Mouse (Mus musculus) forebrain, embryonic 11.5 days (tissue): ENCODE data around the gene Foxl1. TPM values are rescaled to one million over a fixed set of nuclear protein-coding genes. Genes with fewer than 3 reads are reported as not detected.

ENCODE experiments used
- ATAC-seq: fragments of 200-750 bp; cut with Nextera tagmentation; replicated peaks from 2 replicates; pipeline ENCODE4 v1.8.0; 2017; ENCODE audit warnings: moderate TSS enrichment; ENCODE audit not compliant: low FRiP score
- DNase-seq: peaks from one replicate; pipeline ENCODE4 v3.0.0-alpha.2; 2017; ENCODE audit warnings: low spot score
- H3K27ac ChIP-seq: fragments of 300-500 bp; sonication (generic); 2 replicates; pipeline ENCODE4 v1.5.1; 2014; ENCODE audit warnings: low read depth, low read length
- H3K27me3 ChIP-seq: fragments of 300-500 bp; sonication (generic); 2 replicates; pipeline ENCODE4 v1.6.1; 2014; ENCODE audit warnings: mild to moderate bottlenecking, low read length, mixed read lengths; ENCODE audit not compliant: control insufficient read depth, insufficient read depth
- H3K36me3 ChIP-seq: fragments of 300-500 bp; sonication (generic); 2 replicates; pipeline ENCODE4 v1.6.1; 2014; ENCODE audit warnings: mild to moderate bottlenecking, low read length, moderate library complexity, mixed read lengths; ENCODE audit not compliant: control insufficient read depth, insufficient read depth
- H3K4me1 ChIP-seq: fragments of 300-500 bp; sonication (generic); replicated peaks from 2 replicates; pipeline ENCODE4 v1.6.1; 2014; ENCODE audit warnings: low read length, mixed read lengths; ENCODE audit not compliant: control insufficient read depth, insufficient read depth
- H3K4me2 ChIP-seq: fragments of 300-500 bp; sonication (generic); 2 replicates; pipeline ENCODE4 v1.6.1; 2014; ENCODE audit warnings: low read depth, mild to moderate bottlenecking, low read length, moderate library complexity, mixed read lengths; ENCODE audit not compliant: severe bottlenecking
- H3K4me3 ChIP-seq: fragments of 300-500 bp; sonication (generic); 2 replicates; pipeline ENCODE4 v1.5.1; 2014; ENCODE audit warnings: low read depth, low read length
- H3K9ac ChIP-seq: fragments of 300-500 bp; sonication (generic); 2 replicates; pipeline ENCODE4 v1.6.1; 2014; ENCODE audit warnings: low read length
- H3K9me3 ChIP-seq: fragments of 300-500 bp; sonication (generic); 2 replicates; pipeline ENCODE4 v1.6.1; 2016; ENCODE audit warnings: low read length, mixed read lengths; ENCODE audit not compliant: control insufficient read depth
- WGBS: fragments of 180-500 bp; shearing (Covaris S2); extraction: QIAGEN DNeasy Blood & Tissue Kit; methylation state at CpG from one replicate; pipeline ENCODE4 v1.1.7; 2014; 5-methylcytosine and 5-hydroxymethylcytosine counted together
- polyA plus RNA-seq: library from polyadenylated mRNA; unstranded; fragments of >200 nt; fragmentation: Nextera tagmentation; extraction: Ambion mirVana; gene quantifications from 2 replicates; pipeline ENCODE4 v1.2.1, GENCODE M21; 2014

Foxl1 gene
- polyA plus RNA-seq, 1 experiment from 2014 or later = 0.81 TPM

DNA sequence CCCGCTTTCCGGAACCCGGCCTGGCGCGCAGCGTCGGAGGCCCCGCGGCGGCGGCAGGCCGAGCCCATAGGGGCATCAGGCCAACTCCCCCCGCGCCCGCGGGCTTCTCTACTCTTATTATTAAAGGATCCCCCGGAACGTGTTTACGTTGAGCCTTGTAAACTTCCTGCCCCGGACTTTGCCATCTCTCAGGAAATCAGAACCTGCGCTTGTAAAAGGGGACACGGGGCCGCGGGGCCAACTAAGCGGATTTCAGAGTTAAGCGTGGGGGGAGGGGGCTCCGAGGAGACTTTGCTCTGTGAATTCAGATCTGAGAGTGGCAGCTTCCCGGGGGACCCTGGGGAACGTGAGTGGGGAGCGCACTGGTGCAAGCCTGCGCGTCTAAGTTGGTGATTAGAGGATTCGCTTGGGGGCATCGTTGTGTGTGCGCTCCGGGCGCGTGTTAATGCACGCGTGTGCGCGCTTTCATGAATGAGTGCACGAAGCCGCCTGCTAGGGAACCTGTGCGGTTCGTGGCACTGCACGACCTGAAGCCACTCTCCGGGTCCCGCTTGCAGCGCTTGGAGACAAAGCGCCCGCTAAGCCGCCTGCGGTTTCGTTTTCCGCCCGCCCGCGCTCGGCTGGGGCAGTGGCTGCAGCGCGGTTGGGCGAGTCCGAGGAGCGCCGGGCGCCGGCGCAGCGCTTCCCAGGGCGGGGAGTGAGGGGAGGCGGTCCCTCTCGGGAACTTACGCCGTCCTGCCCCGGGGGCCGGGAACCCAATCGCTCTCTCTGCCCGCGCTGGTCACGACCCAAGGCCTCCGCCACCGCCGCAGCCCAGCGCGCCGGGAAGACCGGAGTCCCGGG is 44.4 kb upstream of the Foxl1 start:
- peak overlapping the region; percentile 74 for H3K4me2 ChIP-seq
- no peaks in the 10 kb centered on the region for H3K9me3 ChIP-seq
- peak; percentile 54; the same call in 1 of the 2 replicates for ATAC-seq
- H3K4me3 ChIP-seq = peak overlapping the region; percentile 36
- no peak overlapping the region for H3K27ac ChIP-seq
- H3K9ac ChIP-seq = no peak overlapping the region
- H3K4me1 ChIP-seq = peaks cover 12% of the 10 kb centered on the region; the same call in 1 of the 2 replicates
- no peaks in the 10 kb centered on the region for H3K36me3 ChIP-seq
- DNase-seq = peak; percentile 82
- peaks cover 98% of the 10 kb centered on the region for H3K27me3 ChIP-seq
- under 1% methylated on average over 84 of the region's 89 CpGs for WGBS

DNA sequence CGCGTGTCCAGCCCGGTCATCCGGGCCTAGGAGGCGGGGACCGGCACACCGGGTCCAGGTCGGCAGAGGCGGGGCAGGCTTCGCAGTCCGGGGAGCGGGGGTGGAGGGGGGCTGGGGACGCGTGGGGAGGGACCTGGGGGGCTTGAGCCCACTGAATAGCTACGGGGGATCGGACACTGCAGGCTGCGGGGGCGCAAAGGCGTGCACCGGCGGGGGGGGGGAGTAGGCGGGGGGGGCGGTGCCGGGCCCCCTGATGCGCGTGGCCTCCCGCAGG is 43.9 kb upstream of the Foxl1 start:
- Histone ChIP-seq H3K27me3 (peaks cover 98% of the 10 kb centered on the region), H3K4me2 (peak overlapping the region; percentile 74), H3K4me3 (peak overlapping the region; percentile 36), H3K27ac (no peak overlapping the region), H3K36me3 (no peaks in the 10 kb centered on the region), H3K9me3 (no peaks in the 10 kb centered on the region), H3K9ac (no peak overlapping the region), H3K4me1 (peaks cover 12% of the 10 kb centered on the region; the same call in 1 of the 2 replicates)
- ATAC-seq = no peak
- 2% methylated on average over 9 of the region's 27 CpGs for WGBS
- no peak for DNase-seq

DNA sequence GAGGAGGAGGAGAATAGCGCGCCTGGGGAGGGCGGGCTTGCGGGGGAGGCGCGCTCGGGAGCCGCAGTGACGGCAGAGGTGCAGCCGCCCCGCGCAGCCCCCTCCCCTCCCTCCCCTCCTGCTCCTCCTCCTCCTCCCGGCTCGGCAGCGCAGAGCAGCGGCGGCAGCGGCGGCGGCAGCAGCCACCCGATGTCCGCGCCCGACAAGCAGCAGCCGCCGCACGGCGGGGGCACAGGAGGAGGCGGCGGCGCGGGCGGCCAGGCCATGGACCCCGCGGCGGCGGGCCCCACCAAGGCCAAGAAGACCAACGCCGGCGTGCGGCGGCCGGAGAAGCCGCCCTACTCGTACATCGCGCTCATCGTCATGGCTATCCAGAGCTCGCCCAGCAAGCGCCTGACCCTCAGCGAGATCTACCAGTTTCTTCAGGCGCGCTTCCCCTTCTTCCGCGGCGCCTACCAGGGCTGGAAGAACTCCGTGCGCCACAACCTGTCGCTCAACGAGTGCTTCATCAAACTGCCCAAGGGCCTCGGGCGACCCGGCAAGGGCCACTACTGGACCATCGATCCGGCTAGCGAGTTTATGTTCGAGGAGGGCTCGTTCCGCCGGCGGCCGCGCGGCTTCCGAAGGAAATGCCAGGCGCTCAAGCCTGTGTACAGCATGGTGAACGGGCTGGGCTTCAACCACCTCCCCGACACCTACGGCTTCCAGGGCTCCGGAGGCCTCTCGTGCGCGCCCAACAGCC is 43.4 kb upstream of the Foxl1 start, which contains the start of gene Foxf1:
TSS of gene Foxf1 (plus strand) at position 177 of the 742 bp plus-strand sequence.
- H3K9me3 ChIP-seq = no peaks in the 10 kb centered on the region
- H3K4me3 ChIP-seq = peak within 1 kb of the TSS; percentile 36
- under 1% methylated on average over 63 of the region's 83 CpGs for WGBS
- no peak within 1 kb of the TSS for H3K27ac ChIP-seq
- peaks cover 12% of the 10 kb centered on the region; the same call in 1 of the 2 replicates for H3K4me1 ChIP-seq
- no peaks in the 10 kb centered on the region for H3K36me3 ChIP-seq
- no peak within 1 kb of the TSS for H3K9ac ChIP-seq
- H3K27me3 ChIP-seq = peaks cover 98% of the 10 kb centered on the region
- DNase-seq = peak; percentile 77
- peak; percentile 44; the same call in 1 of the 2 replicates for ATAC-seq
- peak within 1 kb of the TSS; percentile 74 for H3K4me2 ChIP-seq

DNA sequence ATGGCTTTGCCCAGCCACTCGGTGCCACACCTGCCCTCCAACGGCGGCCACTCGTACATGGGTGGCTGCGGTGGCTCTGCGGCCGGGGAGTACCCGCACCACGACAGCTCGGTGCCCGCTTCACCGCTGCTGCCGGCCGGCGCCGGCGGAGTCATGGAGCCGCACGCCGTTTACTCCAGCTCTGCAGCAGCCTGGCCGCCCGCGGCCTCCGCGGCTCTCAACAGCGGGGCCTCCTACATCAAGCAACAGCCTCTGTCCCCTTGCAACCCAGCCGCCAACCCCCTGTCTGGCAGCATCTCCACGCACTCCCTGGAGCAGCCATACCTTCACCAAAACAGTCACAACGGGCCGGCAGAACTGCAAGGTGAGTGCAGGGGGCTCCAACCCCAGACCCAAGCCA is 42.7 kb upstream of the Foxl1 start:
- no peaks in the 10 kb centered on the region for H3K36me3 ChIP-seq
- peaks cover 12% of the 10 kb centered on the region; the same call in 1 of the 2 replicates for H3K4me1 ChIP-seq
- H3K4me2 ChIP-seq = peak overlapping the region; percentile 74; the same call in 1 of the 2 replicates
- no peak for DNase-seq
- no peak overlapping the region for H3K27ac ChIP-seq
- no peak for ATAC-seq
- H3K4me3 ChIP-seq = peak overlapping the region; percentile 36
- H3K9ac ChIP-seq = no peak overlapping the region
- peaks cover 98% of the 10 kb centered on the region for H3K27me3 ChIP-seq
- no peaks in the 10 kb centered on the region for H3K9me3 ChIP-seq
- WGBS = under 1% methylated on average over 30 of the region's 30 CpGs

DNA sequence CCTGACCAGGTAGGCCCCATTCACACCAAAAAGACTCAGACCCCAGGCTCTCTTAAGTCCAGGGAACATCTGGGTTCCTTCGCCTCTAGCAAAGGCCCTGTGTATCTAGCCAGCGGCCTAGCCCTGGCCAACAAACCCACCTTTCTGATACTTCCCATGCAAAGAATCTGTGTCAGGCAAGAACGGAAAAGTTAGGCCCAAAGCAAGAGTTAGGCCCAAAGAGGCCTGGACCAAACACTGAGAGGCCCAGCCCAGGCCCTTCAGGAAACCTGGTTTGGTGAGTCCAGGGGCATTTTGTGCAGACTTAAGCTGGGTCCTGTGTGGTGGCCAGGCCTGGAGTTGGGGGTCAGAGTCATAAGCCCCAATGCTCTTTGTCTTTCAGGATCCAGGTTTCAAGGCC is 42.2 kb upstream of the Foxl1 start:
- no peak overlapping the region for H3K4me2 ChIP-seq
- no peak for ATAC-seq
- H3K4me1 ChIP-seq = peaks cover 12% of the 10 kb centered on the region; the same call in 1 of the 2 replicates

DNA sequence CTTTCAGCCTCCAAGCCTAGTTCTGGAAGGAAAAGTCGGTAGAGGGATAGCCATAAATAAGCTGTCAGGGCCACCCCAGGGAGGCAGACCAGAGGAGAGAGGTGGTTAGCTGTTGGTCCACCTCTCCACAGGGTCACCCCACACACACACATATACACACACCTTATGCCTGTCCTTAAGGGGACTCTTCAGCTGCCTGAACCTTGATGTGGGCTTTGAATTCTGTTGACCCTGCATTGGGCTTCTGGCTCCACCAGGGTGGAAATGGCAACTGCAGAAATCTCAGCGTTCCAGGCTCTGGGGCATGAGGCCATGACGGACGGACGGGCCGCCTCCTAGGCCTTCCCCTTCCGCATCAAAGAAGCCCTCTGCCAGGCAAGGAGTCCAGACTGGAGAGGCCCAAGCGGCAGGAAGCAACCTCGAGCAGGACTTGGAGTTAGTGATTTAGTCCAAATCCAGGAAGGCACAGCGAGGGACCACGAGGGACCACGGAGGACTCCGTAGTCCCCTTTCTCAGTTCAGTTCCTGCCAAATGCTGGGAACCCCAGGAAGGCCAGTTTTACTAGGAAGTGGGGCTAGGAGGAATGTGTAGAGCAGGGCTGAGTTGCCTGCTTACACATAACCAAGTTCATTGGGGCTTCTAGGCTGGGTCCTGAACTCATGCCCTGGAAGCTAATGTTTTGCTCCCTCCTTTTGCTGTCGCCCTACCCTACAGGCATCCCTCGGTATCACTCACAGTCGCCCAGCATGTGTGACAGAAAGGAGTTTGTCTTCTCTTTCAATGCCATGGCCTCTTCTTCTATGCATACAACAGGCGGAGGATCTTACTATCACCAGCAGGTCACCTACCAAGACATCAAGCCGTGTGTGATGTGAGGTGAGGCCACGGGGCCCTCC is 41.5 kb upstream of the Foxl1 start:
- no peaks in the 10 kb centered on the region for H3K36me3 ChIP-seq
- no peak overlapping the region for H3K27ac ChIP-seq
- ATAC-seq (no peak), DNase-seq (no peak)
- WGBS = 4% methylated on average over 19 of the region's 19 CpGs
- no peaks in the 10 kb centered on the region for H3K9me3 ChIP-seq
- H3K4me1 ChIP-seq = peaks cover 12% of the 10 kb centered on the region; the same call in 1 of the 2 replicates
- no peak overlapping the region for H3K9ac ChIP-seq
- peaks cover 98% of the 10 kb centered on the region for H3K27me3 ChIP-seq
- no peak overlapping the region for H3K4me3 ChIP-seq
- H3K4me2 ChIP-seq = no peak overlapping the region

More for the DNA sequence above, 42.2 kb upstream of the Foxl1 start:
- 12% methylated on average over 3 of the region's 3 CpGs for WGBS
- peaks cover 98% of the 10 kb centered on the region for H3K27me3 ChIP-seq
- H3K9me3 ChIP-seq = no peaks in the 10 kb centered on the region
- no peak overlapping the region for H3K9ac ChIP-seq
- no peaks in the 10 kb centered on the region for H3K36me3 ChIP-seq
- H3K27ac ChIP-seq = no peak overlapping the region
- DNase-seq = no peak
- H3K4me3 ChIP-seq = no peak overlapping the region

DNA sequence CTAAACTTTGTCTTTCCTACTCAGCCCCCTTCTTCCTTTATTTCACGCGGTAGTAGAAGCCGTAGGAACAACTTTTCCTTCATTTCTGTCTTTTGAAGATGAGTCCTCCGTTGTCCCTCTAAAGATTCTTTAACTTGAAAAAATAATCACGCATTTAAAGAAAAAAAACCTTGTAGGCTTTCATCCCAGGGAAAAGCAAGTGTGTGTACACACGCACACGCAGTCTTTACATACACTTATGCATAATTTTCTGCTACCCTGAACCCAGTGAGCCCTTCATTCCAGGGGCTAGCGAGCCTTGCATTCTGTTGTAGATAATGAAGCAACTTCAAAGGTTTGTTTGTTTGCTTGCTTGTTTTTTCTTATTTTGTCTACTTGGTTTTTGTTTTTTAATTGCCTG is 39.5 kb upstream of the Foxl1 start:
- Histone ChIP-seq H3K27ac (no peak overlapping the region), H3K4me1 (peaks cover 12% of the 10 kb centered on the region; the same call in 1 of the 2 replicates), H3K4me2 (no peak overlapping the region), H3K9ac (no peak overlapping the region), H3K36me3 (no peaks in the 10 kb centered on the region), H3K27me3 (peaks cover 92% of the 10 kb centered on the region), H3K9me3 (no peaks in the 10 kb centered on the region), H3K4me3 (no peak overlapping the region)
- WGBS = 2% methylated on average over 8 of the region's 8 CpGs
- ATAC-seq = no peak
- no peak for DNase-seq
